Mouse (Mus musculus) frontal cortex, adult (tissue): ENCODE measurements around the gene Rnf216.
"Not testable (repeated sequence)": the region's sequence is repeated elsewhere in the genome, so short reads cannot be mapped to it uniquely, and the experiment has no call there.

Source experiments
- ATAC-seq: cut with Nextera tagmentation; 2 replicates; pipeline ENCODE4 v1.9.2; 2017; ENCODE audit warnings: mild to moderate bottlenecking, moderate library complexity, mixed read lengths; ENCODE audit not compliant: low TSS enrichment

The Rnf216 gene

DNA sequence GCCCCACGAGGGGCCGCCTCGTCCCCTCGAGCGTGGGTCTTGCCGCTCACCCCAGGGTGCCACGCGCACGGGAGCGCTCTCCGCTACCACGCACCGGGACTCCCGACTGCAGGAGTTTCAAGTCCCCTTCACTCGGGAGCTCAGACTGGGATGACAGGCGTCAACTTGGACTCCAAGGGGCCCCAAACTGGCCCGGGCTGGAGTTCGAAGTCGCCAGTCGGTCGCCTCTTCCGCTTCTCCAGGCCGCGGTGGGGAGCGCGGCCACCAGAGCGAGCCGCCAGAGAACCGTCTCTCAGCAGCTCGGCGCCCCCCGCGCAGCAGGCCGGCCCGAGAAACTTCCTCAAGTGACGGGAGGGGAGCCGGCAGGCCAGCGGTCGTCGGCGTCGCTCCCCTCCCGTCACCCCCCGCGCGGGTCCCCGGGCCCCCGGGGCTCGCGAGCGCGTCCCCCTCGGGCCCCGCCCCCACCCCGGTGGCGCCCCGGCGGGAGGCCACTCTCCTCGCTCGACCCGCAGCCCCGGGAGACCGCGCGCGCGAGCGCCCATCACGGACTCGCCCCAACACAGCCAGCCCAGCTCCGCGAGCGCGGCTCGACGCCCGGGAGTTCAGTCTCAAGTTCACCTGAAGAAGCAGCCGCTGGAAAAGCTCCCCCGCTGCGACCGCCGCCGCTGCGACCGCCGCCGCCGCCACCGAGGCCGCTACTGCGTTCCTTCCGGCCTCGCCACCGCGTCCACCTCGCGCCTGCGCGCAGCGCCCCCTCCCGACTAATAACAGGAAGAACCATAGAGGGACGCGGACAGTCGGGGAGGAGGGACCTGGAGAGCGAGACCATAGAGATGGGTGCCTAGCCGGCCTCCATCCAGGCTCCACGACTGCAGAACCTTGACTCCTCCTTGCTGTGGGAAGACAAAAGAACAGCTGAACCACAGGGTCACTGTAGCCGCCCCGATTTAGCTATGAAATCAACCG is at the start of gene Rnf216:
TSS of gene Rnf216 (minus strand) at position 714 of the 966 bp plus-strand sequence.
- peak; percentile 98 for ATAC-seq

DNA sequence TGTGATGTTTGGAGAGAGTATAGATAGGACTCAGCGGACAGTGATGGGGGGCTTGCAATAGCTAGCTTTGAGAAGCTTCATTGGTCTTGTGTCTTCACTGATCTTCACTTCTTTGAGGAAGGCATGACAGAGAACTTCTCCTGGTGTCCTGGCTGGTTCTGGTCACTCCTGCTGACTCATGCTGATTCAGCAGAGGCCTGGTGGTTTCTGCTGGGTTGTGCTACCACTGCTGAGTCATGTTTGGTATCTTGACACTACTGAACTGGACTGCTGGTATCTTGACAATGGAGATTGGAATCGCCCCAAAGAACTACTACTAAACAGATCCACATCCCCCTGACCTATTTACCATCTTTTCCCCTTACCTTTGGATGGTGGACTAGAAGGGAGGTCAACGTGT is 42.7 kb upstream of the Rnf216 start:
- ATAC-seq = no peak

DNA sequence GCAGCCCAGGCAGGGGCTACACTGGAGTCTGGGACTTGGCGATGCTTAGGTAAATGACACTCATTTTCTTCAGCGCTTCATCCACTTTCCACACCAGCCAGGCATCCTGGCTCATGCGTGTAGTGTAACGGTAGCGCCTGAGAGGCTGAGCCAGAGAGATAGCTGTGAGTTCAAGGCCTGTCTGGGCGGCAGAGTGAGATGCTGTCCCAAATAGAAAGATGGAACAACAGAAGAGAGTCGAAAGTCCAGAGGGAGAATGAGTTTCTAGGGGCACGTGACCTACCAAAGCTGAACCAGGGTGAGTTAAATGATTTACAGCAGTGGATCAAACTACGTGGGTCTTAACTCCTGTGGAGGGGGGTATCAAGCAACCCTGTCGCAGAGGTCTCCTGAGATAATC is 41.0 kb upstream of the Rnf216 start:
- ATAC-seq = no peak

DNA sequence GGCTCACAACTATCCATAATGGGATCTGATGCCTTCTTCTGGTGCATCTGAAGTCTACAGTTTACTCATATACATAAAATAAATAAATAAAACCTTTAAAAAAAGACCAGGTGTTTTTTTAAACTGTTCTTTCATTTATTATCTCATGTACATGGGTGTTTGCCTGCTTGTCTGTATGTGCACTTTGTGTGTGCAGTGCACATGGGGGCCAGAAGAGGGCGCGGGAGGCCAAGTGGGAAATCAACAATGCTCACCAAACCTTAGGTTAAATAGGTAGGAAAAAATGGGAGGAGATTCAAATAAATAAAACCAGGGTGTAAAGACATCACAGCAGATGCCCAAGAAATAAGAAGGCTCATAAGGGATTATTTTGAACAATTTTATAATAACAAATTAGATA is 37.2 kb upstream of the Rnf216 start:
- no peak for ATAC-seq

DNA sequence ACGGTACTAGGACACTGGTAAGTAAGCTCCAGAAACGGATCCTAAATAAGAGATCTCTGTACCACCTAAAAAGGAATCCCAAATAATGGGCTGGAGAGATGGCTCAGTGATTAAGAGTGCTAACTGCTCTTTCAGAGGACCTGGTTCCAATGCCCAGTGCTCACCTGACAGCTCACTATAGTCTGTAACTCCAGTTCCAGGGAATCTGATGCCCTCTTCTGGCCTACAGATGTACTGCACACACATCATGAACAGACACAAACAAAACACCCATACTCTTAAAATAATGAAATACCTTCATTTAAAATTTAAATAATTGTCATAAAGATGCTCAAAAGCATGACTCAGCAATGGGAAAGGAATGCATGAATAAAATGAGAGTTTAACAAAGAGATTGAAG is 36.7 kb upstream of the Rnf216 start:
- no peak for ATAC-seq

DNA sequence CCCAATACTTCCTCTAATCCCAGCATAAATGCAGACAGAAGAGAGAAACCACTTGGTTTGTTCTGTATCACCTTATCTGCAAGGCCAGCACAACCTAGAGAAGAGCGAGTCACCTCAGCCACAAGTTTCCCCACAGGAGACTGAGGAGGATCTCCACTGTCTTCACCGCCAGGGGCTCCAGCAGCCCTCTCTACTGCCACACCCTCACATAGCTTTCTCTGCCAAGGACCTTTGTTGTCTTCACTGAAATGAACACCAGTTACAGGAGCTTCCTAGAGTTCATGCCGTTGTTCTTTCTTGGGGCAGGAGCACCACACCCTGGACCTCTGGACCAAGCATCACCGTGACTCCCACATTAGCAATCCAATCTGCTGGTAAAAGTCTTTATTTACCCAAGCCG is 35.9 kb upstream of the Rnf216 start:
- ATAC-seq = no peak

DNA sequence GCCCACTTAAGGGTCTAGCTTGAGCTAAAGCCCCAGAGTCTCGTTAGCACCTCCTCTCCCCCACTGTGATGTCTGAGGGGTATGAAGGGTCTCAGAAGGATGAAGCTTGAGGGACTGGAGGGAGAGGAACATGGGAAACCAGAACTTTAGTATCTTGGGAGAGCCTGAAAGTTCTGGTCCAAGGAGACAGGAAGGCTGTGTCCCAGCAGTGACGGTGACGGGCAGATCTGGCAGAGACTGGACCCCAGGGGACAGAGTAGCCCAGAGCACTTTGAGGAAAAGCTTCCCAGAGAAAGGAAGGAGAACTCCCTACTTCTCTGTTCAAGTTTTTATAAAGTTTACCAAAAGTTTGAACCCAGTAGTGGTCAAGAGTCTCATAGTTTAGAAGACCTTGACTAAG is 34.7 kb upstream of the Rnf216 start, which contains the start of gene Olfr718-ps1:
TSS of gene Olfr718-ps1 (minus strand) at position 101 of the 400 bp plus-strand sequence.
- no peak for ATAC-seq

DNA sequence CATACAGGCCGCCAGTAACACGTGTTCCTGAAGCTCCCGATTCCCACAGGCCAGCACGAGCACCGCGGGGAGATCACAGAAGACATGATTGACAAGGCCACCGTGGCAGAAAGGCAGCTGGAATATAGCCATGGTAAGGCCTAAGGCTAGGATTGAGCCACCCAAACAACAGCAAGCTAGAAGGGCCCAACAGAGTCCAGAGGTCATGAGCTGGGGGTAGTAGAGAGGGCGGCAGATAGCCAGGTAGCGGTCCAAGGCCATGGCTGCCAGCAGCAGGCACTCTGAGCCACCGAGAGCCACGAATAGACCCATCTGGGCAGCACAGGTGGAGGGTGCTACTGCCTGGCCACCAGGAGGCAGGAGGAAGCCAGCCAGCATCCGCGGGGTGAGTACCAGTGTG is 24.8 kb upstream of the Rnf216 start:
- ATAC-seq = no peak

DNA sequence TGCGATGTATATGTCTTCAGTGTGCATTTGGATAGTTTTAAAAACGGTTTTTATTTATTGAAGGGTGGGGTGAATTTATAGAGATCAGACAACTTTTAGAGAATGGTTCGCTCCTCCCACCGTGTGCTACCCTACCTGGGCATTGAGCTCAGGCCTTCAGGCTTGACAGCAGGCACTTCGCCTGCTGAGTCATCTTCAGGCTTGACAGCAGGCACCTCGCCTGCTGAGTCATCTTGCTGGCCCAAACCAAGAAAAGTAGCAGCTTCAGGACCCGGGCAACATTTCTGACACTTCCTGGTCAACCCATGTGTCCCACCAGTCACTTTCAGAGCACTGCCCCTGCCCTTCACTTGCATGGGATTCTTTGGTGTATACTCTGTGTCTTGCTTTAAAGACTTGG is 22.2 kb upstream of the Rnf216 start:
- ATAC-seq = no peak

DNA sequence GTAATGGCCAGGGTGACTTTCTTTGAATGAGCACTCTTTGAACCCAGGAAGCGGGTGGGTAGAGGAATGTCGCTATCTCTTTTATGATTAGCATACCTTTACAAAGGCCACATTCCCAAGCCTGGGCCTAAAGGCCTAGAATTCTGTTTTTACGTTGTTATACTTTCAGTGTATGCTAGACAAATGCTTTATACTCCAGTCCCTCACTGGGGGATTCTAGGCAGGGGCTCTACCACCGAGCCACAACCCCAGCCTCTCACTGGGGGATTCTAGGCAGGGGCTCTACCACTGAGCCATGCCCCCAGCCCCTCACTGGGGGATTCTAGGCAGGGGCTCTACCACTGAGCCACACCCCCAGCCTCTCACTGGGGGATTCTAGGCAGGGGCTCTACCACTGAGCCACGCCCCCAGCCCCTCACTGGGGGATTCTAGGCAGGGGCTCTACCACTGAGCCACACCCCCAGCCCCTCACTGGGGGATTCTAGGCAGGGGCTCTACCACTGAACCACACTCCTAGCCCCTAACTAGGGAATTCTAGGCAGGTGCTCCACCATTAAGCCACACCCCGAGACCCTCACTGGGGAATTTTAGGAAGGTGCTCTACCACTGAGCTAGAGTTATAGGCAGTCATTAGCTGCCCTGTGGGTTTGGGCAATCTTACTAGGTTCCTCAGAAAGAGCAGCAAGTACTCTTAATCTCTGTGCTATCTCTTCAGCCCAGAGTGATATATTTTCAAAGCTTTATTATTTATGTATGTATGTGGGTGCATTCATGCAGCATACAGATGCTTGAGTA is 21.6 kb upstream of the Rnf216 start:
- ATAC-seq = not testable (repeated sequence)

DNA sequence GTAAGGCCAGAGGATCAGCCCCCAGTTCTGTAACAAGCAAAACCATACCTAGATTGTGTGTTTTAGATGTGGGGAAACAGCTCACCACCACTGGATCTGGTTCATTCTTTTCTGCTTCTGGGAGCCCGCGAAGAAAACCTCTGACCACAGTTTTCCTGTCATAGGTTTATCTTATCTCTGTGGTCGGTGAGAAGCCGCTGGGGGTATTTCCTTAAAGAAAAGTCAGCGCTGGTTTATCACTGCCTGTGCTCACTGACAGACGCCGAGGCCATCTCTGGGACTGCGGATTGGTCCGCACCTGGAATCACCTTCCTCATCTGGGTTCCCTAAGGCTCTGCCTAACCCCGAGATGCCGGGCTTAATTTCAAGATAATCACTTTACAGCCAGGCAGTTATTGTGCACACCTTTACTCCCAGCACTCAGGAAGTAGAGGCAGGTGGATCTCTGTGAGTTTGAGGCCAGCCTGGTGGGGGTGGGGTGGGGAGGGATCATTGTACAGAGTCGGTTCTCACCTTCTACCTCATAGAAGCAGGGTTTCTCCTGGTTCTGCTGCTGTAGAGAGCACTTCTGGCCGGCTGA is 20.2 kb upstream of the Rnf216 start:
- no peak for ATAC-seq

DNA sequence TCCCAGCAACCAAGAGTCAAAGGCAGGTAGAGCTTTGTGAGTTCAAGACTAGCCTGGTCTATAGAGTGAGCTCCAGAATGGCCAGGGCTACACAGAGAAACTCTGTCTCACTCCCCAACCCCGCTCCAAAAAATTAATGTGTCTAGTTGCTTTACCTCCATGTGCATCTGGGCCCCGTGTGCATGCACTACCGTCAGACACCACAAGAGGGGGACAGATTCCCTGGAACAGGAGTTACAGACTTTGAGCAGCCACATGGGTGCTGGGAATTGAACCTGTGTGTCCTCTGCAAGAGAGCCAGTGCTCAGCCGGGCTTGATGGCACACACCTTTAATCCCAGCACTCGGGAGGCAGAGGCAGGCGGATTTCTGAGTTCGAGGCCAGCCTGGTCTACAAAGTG is 17.5 kb upstream of the Rnf216 start:
- no peak for ATAC-seq

DNA sequence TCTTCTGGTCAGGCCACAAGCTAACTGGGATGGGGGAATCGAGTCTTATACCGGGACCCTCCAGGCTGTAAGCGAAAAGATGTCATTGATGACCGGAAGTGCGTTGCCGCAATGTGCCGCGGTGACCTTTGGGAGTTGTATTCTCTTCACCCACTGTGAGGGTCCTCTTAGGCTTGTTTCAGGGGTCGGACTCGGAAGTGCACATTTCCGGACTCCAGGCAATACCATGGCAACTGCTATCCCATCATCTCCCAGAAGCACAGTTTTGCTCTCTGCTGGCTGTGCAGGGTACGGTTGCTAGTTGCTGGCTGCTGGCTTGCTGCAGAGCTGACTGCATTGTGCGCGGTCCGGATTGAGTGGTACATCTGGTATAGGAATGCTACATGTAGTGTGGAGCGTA is 16.3 kb upstream of the Rnf216 start:
- no peak for ATAC-seq

DNA sequence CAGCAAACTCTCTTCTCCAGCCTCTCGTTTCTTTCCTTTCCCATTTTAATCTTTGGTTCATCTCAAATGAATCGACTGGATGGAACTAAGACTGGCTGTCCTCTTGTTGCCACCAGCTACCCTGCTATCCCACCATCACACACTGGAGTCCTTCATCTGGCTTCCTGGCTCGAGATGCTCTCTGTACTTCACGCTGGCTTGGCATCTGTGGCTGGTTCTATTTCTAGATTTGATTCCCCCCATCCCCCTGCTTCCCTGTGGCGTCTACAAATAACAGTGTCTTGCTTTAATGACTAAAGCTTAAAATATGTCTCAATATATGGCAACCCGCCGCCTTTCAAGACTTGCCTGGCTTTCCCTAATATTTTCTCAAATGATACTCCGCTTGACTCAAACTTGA is 15.0 kb upstream of the Rnf216 start:
- ATAC-seq = no peak

DNA sequence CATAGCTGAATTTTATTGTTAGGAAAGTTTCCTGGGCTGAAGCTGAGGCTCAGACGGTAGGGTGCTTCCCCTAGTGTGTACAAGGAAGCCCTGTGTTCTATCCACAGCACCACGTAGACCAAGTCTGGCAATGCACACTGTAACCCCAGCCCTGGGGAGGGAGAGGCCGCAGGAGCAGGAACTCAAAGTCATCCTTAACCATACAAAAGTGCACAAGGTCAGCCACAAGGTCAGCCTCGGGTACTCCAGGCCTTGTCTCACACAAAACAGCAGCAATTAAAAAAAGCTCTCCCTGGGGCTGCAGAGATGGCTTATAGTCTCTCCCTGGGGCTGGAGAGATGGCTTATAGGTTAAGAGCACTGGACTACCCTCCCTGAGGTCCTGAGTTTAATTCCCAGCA is 14.1 kb upstream of the Rnf216 start:
- ATAC-seq = no peak

DNA sequence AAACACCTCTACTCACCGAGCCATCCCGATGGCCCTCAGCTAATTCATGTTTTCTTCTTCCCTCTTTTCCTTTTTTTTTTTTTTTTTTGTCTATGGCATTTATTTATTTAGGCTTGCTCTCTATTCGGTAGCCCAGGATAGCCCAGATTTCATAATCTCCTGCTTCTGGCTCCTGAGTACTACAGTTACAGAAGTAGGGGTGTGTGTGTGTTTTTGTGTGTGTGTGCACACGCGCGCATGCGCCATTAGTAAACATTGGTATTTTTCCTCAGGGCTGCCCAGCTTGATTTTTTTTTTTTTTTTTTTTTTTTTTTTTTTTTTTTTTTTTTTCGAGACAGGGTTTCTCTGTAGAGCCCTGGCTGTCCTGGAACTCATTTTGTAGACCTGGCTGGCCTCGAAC is 13.3 kb upstream of the Rnf216 start:
- ATAC-seq = no peak

DNA sequence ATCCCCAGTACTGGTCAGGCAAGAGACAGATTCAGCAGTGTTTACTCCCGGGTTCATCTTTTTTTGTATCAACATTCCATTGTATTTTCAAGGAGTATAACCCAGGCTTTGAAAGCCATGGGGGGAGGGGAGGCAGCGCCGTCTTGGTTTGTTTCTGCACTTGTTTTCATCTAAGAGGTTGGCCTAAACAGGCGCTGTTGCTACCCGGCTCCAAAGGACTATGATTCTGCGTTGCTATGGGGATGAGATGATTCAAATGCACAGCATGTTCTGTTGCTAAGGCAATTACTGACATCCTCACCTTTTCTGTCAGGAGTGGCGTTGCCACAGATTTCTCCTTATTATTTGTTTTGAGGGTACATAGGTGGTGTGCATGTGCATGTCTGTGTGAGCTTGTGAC is 12.8 kb upstream of the Rnf216 start:
- peak; percentile 52; the same call in 1 of the 2 replicates for ATAC-seq

DNA sequence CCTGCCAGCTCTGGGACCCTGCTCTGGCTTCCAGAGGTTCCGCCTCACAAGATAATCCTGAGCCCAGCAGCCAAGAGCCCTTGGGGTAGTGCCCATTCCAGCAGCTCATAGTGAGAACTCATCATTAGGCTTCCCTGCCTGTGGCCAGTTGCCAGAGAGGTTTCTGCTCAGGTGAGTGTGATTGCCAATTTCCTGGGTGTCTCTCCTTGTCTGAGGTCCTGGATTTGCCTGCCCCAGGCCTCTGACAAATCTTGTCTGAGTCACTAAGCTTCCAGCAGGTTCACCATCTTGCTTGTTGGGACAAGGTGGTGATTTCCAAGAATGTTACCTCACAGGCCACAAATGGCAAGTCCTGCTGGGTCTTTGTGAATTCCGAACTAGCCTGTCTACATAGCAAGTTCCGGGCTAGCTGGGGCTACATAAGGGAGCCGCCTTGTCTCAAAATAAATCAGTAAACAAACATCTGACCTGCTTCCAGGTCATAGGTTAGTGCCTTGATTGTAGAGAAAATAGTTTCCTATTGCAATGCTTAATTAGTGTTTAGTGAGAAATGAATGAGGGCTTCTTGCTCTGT is 12.1 kb upstream of the Rnf216 start:
- ATAC-seq = no peak

DNA sequence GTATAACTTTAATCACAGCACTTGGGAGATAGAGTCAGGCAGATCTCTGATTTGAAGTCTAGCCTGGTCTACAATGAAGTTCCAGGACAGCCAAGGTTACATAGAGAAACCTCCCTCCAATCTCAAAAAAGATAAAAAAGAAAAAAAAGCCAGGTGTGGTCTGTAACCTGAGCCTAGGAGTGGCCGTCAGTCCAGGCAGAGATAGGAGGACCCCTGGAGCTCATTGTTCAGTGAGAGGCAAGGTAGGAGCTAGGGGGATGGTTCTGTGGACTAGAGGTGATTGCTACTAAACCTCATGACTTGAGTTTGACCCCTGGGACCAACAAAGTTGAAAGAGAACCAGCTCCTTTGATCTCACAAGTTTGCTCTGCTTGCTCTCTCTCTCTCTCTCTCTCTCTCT is 9.9 kb upstream of the Rnf216 start:
- no peak for ATAC-seq

DNA sequence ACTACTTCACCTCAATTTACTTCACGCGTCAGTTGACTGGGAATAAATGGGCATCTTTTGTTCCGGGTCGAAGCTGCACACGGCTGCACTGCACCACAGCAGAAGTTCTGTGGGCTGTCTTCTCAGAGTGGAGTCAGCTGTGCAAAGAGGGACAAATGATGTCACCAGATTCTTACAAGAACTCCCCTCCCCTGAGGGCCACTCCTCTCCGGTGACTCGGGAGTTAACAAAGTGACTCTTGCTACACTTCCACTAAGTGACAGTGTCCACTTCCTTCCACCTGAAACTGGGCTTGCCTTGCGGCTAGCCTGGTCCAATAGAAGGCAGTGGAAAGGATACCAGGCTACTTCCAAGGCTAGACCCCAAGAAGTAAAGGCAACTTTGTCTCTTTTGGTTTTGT is 9.3 kb upstream of the Rnf216 start:
- no peak for ATAC-seq

DNA sequence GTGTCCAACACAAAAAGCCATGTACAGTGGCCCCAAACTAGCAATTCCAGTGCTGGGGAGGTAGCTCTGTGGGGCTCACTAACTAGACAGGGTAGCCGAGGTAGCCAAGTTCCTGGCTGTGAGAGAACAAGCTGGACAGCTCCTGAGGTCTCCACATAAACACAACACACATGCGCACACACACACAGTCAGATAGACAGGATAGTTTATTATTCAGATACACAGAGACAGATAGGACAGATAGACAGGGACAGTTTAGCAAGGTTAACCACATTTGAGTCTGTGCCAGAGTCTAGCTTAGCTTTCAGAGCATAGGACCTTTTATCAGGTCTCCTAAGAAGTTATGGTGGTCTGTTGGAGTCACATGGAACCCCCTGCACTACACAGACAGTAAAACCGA is 6.0 kb downstream of the Rnf216 start:
- ATAC-seq = no peak

DNA sequence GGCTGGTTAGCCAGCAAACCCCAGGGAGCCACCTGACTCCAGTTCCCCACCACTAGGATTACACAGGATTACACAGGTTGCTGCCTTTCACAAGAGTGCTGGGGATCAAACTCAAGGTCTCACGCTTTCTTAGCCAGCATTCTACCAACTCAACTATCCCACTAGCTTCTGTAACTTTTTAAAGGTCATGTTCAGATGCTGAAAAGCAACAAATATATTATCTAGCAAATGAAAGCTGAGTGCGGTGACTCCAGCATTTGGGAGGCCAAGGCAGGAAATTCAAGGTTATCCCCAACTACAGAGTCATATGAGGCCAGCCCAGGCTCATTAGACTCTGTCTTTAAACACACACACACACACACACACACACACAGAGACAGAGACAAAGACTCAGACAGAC is 9.6 kb downstream of the Rnf216 start:
- no peak for ATAC-seq
